Mouse (Mus musculus) regulatory T cell (primary cell): ENCODE measurements at regions not wholly inside any gene's neighbourhood (a gene's known extent, or its start where the extent isn't known, plus 50 kb on each side); places are given as distances from the start of the nearest gene placed in this dataset.

Experiments used
- in situ Hi-C: fragments of 300-600 bp; cut with MboI, MseI; formaldehyde crosslinking; loops from one replicate; pipeline ENCODE4 v1.15.1; 2025; ENCODE audit warnings: high pct_unique_total_duplicates

DNA sequence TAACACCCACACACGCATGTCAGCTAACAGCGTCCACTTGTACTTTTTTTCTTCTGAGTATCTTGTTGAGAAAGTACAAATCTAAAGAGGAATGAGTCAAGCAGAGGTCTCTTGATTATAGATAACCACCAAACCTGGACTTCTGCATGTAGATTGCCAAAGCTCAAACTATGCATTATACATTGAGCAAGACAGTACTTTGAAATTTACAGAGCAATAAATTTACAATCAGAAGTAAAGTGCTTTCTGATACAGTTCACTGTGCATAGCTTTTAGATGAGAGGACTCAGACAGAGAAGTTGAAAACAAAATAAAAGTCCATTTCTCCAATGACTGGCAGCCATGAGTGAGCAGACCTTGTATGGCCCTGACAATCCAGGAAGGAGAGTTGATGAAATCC is 597.0 kb downstream of the Efnb2 start:
- in situ Hi-C loops: no loop called here

- in situ Hi-C loops: no loop called here
Measured at GRCm38 (mm10) chr8:8054224-8054916, 606.7 kb downstream of the Efnb2 start.

- in situ Hi-C loops: no loop called here
Measured at GRCm38 (mm10) chr8:8051186-8051585, 609.9 kb downstream of the Efnb2 start.

GRCm38 (mm10) chr8:8050778-8051177 is 610.3 kb downstream of the Efnb2 start:
- in situ Hi-C loops: no loop called here

- in situ Hi-C loops: no loop called here
Measured at GRCm38 (mm10) chr8:8044926-8045325, 616.1 kb downstream of the Efnb2 start.

GRCm38 (mm10) chr8:8044296-8044695 is 616.7 kb downstream of the Efnb2 start:
- in situ Hi-C loops: no loop called here

GRCm38 (mm10) chr8:8037929-8038328 is 623.1 kb downstream of the Efnb2 start:
- in situ Hi-C loops: no loop called here

DNA sequence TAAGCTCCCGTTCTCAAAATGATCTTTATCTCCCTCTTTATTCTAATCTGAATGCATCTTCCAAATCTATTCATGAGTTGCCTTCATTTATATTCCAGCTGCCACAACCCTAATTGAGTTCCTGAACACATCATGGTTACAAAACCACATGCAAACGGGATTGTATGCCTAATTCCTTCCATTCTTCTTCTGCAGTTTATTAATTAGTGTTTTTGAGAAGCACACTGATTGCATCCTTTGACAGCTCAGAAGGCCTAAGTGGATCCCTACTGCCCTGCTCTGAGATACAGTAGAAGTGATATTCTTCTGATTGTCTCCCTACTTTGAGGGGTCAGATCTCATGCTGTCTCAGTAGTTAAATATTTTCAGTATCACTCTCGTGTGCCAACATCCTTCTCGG is 649.9 kb downstream of the Efnb2 start:
- in situ Hi-C loops: no loop called here

- in situ Hi-C loops: no loop called here
Measured at GRCm38 (mm10) chr8:7994905-7995304, 666.1 kb downstream of the Efnb2 start.

GRCm38 (mm10) chr8:7988820-7989219 is 672.2 kb downstream of the Efnb2 start:
- in situ Hi-C loops: no loop called here

DNA sequence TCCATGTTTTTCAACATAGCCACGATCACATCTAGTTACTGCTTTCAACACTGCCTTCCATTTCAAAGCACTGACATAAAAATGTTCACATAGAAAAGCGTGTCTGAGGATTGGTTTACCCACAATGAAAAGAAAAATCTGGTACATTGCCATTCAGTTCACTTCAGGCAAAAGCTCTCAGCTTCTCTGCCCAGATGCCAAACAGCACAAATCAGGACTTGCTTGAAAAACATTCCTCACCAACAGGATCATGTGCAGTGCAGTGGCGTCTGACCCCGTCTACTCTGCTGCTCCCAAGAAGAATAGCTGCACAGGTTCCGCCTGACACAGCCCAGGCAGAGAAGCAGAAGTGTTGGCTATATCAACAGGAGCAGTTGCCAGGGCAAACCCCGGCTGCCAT is 684.0 kb downstream of the Efnb2 start:
- in situ Hi-C loops: no loop called here

DNA sequence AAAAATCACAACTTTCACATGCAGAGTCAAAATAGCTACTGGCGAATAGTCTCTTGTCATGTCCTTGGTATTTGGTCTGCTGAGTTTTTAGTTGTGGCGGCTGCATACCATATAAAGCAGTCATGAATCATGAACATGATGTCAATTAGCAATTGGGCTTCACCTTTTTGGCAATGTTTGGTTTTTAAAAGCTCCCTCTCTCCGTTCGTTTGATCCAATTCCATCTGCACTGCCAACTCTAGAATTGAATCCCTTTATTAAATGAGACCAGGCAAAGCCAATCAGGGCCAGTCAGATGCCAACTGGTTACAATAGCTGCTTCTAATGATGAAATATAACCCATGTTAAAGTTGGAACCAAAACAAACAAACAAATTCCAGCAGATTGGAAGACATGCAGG is 687.3 kb downstream of the Efnb2 start:
- in situ Hi-C loops: no loop called here

- in situ Hi-C loops: no loop called here
Measured at GRCm38 (mm10) chr8:7964276-7964675, 696.8 kb downstream of the Efnb2 start.

GRCm38 (mm10) chr8:7956745-7957144 is 704.3 kb downstream of the Efnb2 start:
- in situ Hi-C loops: no loop called here

GRCm38 (mm10) chr8:7954851-7955250 is 706.2 kb downstream of the Efnb2 start:
- in situ Hi-C loops: no loop called here

- in situ Hi-C loops: no loop called here
Measured at GRCm38 (mm10) chr8:7945966-7946775, 714.9 kb downstream of the Efnb2 start.

DNA sequence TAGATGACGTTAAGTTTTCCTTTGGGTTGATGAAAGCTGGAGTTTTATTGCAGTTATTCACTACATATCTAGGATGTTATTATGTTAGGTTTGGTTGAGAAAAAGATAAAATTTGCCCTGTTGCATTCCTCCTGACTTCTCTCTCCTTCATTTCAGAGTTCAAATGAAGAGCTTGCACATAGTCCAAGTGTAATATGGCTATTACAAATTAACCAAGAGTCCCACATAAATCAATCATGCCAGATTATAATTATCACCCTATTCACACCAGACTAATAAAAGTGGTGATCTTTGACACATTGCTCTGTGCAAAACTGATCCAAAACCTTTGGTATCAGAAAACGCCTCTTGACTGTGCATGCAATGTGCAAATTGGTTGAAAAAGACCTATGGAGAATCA is 724.4 kb downstream of the Efnb2 start:
- in situ Hi-C loops: no loop called here

- in situ Hi-C loops: no loop called here
Measured at GRCm38 (mm10) chr8:7919416-7919815, 741.6 kb downstream of the Efnb2 start.

GRCm38 (mm10) chr8:7894338-7894737 is 766.7 kb downstream of the Efnb2 start:
- in situ Hi-C loops: no loop called here

DNA sequence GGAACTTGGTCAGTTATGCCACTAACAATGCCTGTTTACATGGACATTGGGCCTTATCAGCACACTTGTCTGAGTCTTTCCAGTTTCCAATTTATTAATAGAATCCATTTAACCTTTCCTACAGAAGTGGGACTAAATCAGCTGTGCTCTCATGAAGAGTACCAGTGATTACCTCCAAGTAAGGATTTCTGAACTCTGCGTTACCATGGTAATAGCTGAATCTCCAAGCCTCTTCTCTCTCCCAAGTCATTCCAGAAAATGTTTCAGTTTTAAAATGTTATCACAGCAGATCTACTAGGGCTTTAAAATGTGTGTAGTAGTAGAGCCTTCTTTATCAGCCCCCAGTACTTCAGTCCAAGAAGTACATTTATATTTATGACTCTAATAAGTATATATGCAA is 807.9 kb downstream of the Efnb2 start:
- in situ Hi-C loops: no loop called here

- in situ Hi-C loops: no loop called here
Measured at GRCm38 (mm10) chr8:7850573-7850972, 810.5 kb downstream of the Efnb2 start.

GRCm38 (mm10) chr8:7831948-7832347 is 829.1 kb downstream of the Efnb2 start:
- in situ Hi-C loops: loop anchor here (5.0 kb wide), 1 partner anchor 465 kb away; no protein-coding TSS in a partner anchor

DNA sequence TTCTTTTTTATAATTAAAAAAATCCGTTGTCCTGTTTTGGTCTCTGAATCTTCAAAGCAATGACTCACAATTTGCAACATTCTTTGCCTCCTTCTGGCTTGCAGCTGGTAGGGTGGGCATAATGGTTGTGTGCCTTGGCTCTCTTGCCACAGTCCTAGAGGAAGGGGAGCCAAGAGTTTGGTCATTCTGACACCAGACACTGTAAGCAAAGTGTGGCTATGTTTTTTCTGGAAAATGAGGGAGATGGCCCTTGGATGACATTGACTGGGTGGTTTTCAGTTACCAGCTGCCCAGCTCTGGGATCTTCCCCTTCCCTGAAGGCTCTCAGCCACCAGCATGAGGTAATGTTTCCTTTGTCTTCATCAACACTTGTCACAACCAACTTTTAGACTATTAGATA is 833.2 kb downstream of the Efnb2 start:
- in situ Hi-C loops: no loop called here
